Mouse (Mus musculus) layer of hippocampus, adult 2 months (tissue): Measurements from ENCODE around the gene Caskin2. TPM values are rescaled to one million over a fixed set of nuclear protein-coding genes. Genes with fewer than 3 reads are reported as not detected.
A peak's percentile ranks its signal among the peaks of the same experiment; 100 is the strongest.
"Not testable (repeated sequence)": the region's sequence is repeated elsewhere in the genome, so short reads cannot be mapped to it uniquely, and the experiment has no call there.

Experiments
- DNase-seq, 2 experiments: peaks; one replicate each; pipeline ENCODE4 v3.0.0; 2022; ENCODE audit warnings: low spot score in 2 of 2
- H3K27ac ChIP-seq: fragments of 200-600 bp; 2 replicates; pipeline ENCODE4 v1.8.1; 2022
- H3K4me3 ChIP-seq: fragments of 200-600 bp; 2 replicates; pipeline ENCODE4 v1.8.1; 2022; ENCODE audit warnings: mild to moderate bottlenecking
- CTCF ChIP-seq: fragments of 200-600 bp; conservative IDR thresholded peaks from 2 replicates; pipeline ENCODE4 v1.8.1; 2022; ENCODE audit warnings: antibody characterized with exemption, mild to moderate bottlenecking, moderate library complexity
- long read RNA-seq, 2 experiments: library from polyadenylated mRNA; stranded (forward); transcript quantifications; one replicate each; pipeline ENCODE4 v2.0.0; 2021; ENCODE audit warnings: borderline mapping rate in 2 of 2
- total RNA-seq, 2 experiments: library from RNA; stranded (reverse); gene quantifications; 2 replicates each; pipeline ENCODE4 v1.2.3; 2021

Gene Caskin2
- 10 to 100 TPM; 17.7 to 19.7 TPM for total RNA-seq
- long read RNA-seq, experiment 1, full-length matches to known transcripts = 5 of 20 reads
- long read RNA-seq, experiment 1, partial matches to known transcripts = 8 of 20 reads
- long read RNA-seq, experiment 1, other reads (novel, unspliced or antisense) = 7 of 20 reads
- long read RNA-seq, experiment 2, full-length matches to known transcripts = 8 of 17 reads
- long read RNA-seq, experiment 2, partial matches to known transcripts = 6 of 17 reads
- long read RNA-seq, experiment 2, other reads (novel, unspliced or antisense) = 3 of 17 reads

GRCm38 (mm10) chr11:115813507-115814296 lies at the start of gene Caskin2:
TSS of gene Caskin2 (minus strand) at chr11:115813639.
- peak within 1 kb of the TSS; percentile 86 for H3K27ac ChIP-seq
- TF ChIP-seq CTCF = peak; percentile 91
- peak; percentile 87 to 89 for DNase-seq

GRCm38 (mm10) chr11:115859143-115859945 lies 45.9 kb upstream of the Caskin2 start:
- TF ChIP-seq CTCF = peak; percentile 87
- peak overlapping the region; percentile 32; the same call in 1 of the 2 replicates for H3K4me3 ChIP-seq
- H3K27ac ChIP-seq = no peak overlapping the region
- peak; percentile 53 to 78 for DNase-seq

More at GRCm38 (mm10) chr11:115813507-115814296, at the start of gene Caskin2:
- peak within 1 kb of the TSS; percentile 84 for H3K4me3 ChIP-seq

DNA sequence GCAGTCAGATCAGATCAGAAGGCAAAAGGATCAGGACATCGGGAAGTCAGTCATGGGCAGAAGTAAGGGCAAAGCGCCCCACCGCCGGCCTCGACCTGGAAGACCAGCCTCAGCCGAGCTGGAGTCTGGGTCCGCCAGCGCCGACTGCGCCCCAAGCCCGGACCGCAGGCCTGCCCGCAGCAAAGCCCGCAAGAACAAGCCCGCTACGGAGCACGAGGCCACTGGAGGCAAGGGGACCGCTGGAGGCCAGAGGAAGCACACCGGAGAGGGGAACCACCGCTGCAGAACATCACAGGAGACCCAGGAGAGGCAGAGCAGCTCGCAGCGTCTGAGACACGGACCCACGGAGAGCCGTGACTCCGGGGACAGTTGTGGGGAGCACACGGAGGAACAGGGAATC lies 44.9 kb upstream of the Caskin2 start, which contains the start of gene Myo15b:
Gene Myo15b, plus strand, starts transcription at position 53 of the 400 bp plus-strand sequence.
- peak within 1 kb of the TSS; percentile 32; the same call in 1 of the 2 replicates for H3K4me3 ChIP-seq
- no peak for TF ChIP-seq CTCF

DNA sequence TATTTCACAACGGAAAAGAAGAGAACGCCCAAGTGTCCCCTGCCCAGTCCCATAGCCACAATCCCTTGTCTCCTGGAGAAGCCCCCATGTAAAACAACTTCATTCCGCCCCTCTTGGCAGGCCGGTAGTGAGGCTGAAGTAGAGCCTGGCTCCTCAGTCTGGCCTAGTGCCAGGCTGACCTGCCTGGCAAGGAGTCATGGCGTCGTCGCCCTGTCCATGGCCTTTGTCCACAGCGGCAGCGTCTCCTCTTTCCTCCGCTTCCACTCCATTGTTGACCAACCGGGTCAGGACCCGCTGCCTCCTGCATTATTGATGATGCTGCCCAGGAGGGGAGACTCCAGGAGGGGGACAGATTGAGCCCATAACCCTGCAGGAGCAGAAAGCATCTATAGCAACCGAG lies 44.5 kb upstream of the Caskin2 start:
- Histone ChIP-seq H3K4me3 (no peak overlapping the region), H3K27ac (no peak overlapping the region)
- no peak for TF ChIP-seq CTCF
- DNase-seq = no peak

More for the DNA sequence above, 44.9 kb upstream of the Caskin2 start, which contains the start of gene Myo15b:
- H3K27ac ChIP-seq = no peak within 1 kb of the TSS
- DNase-seq = no peak

GRCm38 (mm10) chr11:115857146-115857545 lies 43.7 kb upstream of the Caskin2 start:
- H3K4me3 ChIP-seq, H3K27ac ChIP-seq, DNase-seq: not testable (repeated sequence)
- TF ChIP-seq CTCF = peak; percentile 14; the same call in 1 of the 2 replicates

GRCm38 (mm10) chr11:115854674-115855073 lies 41.2 kb upstream of the Caskin2 start:
- H3K4me3 ChIP-seq = no peak overlapping the region
- peak in 1 of 2 experiments; percentile 26 for DNase-seq
- TF ChIP-seq CTCF = no peak
- no peak overlapping the region for H3K27ac ChIP-seq

GRCm38 (mm10) chr11:115845819-115846218 lies 32.4 kb upstream of the Caskin2 start:
- Histone ChIP-seq H3K4me3 (no peak overlapping the region), H3K27ac (no peak overlapping the region)
- peak; percentile 21 for TF ChIP-seq CTCF
- DNase-seq = no peak

GRCm38 (mm10) chr11:115844240-115844639 lies 30.8 kb upstream of the Caskin2 start:
- H3K27ac ChIP-seq = no peak overlapping the region
- DNase-seq = no peak
- no peak overlapping the region for H3K4me3 ChIP-seq
- no peak for TF ChIP-seq CTCF

DNA sequence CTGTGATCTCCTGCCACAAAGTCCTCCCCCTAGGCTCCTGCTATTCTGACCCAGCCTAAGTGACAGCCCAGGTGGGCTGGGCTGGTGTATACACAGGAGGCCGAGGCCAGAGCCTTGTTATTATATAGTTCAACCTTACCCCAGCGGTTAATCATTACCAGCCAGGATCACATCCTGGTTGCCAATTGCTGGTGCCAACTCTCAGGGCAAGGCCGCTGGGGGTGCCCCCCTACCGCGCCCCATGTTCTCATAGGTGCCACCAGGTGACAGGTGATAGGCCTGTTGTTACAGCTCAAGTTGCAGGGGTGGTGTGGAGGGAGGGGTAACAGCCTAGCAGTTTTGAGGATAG lies 30.4 kb upstream of the Caskin2 start:
- no peak for DNase-seq

GRCm38 (mm10) chr11:115843141-115843890 lies 29.9 kb upstream of the Caskin2 start:
- DNase-seq = no peak
- H3K27ac ChIP-seq = no peak overlapping the region
- no peak for TF ChIP-seq CTCF
- H3K4me3 ChIP-seq = no peak overlapping the region

More for the DNA sequence above, 30.4 kb upstream of the Caskin2 start:
- Histone ChIP-seq H3K4me3 (no peak overlapping the region), H3K27ac (no peak overlapping the region)
- no peak for TF ChIP-seq CTCF

DNA sequence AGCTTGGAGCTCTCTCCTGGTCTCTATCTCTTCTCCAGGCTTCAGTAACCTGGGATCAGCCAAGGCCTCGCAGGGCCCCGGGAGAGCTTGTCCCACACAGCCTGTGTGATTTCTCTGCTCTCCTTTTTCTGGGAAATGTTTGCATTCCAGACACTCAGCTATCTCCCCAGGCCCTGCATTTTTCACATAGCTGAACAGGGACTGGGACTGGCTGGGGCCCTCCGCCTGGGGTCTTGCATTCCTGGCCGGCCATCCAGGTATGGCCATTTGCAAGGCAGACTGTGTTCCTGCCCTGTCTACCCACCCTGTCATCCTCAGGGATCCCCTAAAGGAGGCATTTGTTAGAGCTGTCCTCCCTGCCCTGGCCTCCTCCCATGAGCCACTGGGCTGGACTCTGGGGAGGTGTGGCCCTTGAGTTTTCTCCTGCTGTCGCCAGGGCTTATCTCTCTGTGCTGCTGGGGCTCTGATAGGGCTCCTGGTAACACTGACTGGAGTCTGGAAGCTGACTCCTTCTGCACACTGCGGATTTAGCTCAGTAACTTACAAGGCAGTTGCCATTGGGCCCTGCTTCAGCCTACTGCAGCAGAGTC lies 28.6 kb upstream of the Caskin2 start:
- no peak overlapping the region for H3K27ac ChIP-seq
- no peak for TF ChIP-seq CTCF
- no peak overlapping the region for H3K4me3 ChIP-seq
- DNase-seq = no peak

DNA sequence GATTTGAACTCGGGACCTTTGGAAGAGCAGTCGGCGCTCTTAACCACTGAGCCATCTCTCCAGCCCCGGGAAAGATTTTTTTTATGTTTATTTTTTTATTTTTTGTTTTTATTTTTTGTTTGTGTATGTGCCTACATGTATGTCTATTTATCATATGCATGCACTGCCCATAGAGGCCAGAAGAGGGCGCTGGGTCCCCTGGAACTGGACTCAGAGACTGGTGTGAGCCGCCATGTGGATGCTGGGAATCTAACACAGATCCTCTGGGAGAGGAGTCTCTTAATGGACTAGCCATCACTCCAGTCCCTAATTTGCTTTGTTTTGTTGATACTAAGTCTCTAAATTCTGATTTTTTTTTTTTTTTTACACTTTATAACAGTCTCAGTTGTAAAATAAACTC lies 27.6 kb upstream of the Caskin2 start:
- Histone ChIP-seq H3K27ac (no peak overlapping the region), H3K4me3 (no peak overlapping the region)
- TF ChIP-seq CTCF = peak; percentile 41
- DNase-seq = no peak
